Mouse (Mus musculus) ovary, postnatal 10 days (tissue): Measurements from ENCODE around the gene Tfap2e.

ENCODE experiments used
- DNase-seq: peaks from one replicate; pipeline ENCODE4 v3.0.0; 2022; ENCODE audit warnings: low spot score

The Tfap2e gene

DNA sequence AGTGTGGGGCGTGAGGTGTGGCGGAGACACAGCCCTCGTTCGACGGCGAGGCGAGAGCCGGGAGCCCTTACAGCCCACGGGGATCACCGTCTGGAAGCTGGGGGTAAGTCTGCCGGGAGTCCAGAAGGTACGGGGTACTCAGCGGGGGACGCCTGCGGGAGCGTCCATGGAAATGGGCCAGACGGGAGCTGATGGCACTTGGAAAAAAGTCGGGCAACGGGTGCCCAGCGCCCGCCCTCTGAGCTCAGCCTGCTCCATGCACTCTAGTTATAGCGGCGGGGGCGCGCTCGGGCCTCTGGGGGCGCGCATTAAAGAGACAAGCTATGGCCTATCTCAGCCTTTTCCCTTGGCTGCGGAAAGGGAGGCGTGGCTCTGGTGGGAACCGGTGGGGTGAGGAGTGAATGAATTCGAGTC, at the start of gene Tfap2e:
Gene Tfap2e (minus strand): TSS at position 240 of the 414 bp plus-strand sequence.
- DNase-seq = no peak

DNA sequence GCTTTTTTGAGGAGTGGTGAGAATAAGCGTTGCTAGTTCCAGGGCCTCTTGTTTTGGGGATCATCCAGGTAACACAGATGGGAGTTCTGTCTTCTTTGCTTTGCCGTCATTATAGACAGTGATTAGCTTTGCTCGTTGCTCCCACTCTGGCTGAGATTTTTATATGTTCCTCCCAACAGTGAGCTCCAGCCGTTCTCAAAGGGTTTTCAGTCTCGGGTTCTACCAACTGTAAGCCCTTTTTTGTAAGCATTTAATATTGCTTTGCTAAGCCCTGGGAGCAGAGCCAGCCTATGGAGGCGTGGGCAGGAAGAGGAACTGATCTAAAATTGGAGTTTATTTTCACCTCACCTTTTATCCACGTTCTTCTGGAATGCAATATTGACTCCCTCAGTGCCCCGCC, 47.0 kb upstream of the Tfap2e start:
- DNase-seq = no peak

DNA sequence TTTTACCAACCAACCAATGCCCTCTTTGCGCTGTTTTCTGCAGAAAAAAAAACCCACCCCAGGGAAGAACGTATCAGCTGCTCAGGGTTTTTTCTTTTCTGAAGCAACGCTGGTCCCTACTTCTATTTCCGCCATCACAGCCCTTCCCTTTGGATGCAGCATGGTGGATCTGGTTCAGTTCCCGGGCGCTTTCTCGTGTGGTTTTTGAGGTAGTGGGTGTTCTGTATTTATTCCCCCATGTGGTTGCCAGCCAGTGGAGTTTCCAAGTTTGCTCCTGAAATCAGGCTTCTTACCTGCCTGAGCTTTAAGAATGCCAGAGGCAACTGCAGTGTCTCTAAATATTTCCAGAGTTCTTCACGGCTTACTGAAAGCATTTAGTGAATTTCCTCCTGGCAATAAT, 46.5 kb upstream of the Tfap2e start:
- DNase-seq = no peak

DNA sequence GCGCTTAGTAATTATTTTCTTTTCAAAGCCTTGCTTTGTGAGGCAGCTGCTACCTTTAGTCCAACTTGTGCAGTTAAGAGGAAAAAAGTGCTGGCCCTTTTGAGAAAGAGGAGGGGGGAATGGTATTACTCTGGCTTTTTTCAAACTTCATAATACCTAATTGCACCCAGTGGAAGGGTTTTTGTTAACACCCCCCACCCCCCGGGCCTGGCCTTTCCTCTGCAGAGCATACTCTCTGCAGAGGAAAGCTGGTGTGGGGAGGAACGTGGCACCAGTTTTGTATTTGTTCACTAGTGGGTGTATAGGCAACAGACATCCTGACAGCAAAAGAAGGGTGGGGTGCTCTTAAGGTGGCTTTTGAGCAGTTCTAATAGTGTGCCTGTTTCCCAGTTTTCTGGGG, 45.8 kb upstream of the Tfap2e start:
- no peak for DNase-seq

DNA sequence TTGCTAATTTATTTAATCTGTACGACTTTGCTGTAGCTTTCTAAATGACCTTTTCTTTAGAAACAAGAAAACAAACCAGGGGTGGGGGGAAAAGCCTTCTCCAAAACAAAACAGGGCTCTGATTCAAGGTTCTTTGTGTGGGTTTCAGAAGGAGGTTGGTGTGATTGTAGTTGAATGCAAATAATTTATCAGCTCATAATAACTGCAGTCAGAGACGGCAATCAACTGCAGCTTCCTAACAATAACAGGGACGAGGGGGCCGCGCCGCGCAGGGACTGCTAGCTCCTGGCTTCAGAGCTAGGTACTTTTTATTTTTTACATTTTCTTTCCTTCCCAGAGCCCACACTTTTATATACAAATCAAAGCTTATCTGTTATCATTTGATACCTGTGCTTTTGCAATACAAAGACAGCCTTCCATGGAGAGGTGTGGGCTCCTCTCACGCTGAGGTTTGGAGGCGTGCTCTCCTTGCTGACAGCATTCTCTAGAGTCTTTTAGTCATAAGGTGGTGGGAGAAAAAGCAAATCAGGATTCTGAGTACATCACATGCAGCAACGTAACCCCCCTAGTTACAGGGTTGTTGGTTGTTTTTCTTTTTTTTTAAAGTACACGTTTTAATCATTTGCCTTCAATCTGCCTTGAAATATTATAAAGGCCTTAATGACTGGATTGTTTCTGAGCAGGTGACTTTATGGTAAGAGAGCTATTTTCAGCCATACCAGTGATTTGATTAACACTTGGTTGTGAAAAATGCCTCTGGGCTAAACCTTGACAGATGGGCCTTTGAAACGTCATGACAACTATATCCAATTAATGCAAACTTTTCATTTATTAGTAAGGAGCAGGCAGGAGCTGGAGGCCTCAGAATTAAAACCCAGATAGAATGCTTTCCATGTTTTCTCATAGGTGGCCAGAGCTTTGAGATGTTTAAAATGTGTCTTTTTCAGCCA, 44.1 kb upstream of the Tfap2e start:
- no peak for DNase-seq

DNA sequence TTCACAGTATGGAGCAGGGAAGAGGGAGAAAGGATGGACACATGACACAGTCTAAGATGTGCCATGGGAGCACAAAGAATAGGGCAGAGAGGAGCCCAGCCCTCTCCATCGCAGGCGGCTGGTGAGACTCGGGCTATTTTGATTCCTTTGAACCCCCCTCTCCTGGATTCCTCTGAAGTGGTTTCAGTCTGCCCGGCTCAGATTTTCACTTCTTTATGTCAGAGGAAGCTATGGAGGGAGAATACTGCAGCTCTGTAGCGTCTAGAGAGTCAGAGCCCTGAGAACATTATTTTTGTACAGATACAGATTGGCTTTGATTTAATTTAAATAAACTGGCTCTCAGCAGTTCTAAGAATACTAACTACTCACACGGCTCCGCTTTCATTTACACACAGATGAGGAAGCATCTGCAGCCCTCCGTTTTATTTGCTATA, 43.1 kb upstream of the Tfap2e start:
- no peak for DNase-seq

DNA sequence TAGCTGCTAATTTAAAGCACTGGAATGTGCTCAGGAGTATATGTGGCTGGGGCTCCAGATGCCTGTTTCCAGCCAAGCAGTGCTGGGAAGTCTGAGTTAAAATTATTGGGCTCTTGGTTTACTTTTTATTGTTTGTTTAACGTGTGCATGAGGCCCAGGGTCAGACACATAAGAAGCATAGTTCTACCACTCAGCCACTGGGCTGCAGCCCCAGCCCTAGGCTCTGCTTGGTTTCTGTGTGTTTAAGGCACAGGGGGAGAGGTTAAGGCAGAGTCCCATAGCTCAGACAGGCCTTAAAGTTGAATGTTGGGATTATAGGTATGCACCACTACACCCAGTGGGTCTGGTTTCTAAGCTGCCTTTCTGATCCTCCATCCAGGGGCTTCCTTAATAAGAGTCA, 39.1 kb upstream of the Tfap2e start:
- DNase-seq = no peak

DNA sequence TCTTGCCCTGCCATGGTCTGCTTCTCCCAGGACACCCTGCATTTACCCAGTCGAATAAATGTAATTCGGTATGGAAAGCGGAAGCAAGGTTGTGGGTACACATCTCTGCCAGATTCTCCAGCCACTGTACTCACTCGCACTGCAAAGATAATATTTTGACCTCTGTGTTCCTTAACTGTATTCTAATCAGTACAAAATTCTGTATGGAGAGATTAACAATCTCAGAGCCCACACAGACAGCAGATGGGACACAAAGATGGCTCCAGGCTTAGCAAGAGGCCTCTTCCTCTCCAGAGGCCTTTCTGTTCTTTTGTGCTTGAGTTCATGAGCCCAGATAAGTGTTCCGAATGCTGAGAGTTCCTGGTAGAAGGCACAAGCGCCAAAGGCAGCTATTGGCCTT, 37.8 kb upstream of the Tfap2e start:
- DNase-seq = no peak

DNA sequence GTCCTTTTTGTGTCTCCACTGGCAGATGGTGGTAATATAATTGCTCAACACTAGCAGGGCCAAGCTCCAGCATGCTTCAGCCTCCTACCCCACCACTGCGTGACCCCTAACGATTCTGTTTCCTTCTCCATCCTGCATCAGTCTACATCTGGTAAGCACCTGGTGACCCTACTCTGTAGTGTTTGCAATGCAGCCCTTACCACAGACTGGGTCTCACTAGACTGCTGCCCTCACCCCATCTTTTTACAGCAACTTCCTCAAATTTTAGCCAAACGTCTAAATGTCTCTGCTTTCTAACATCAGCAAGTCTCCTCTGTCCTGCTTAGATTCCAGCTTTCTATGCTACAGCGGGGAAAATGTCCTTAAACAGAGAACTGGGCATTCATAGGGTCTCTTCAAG, 34.8 kb upstream of the Tfap2e start:
- DNase-seq = no peak

DNA sequence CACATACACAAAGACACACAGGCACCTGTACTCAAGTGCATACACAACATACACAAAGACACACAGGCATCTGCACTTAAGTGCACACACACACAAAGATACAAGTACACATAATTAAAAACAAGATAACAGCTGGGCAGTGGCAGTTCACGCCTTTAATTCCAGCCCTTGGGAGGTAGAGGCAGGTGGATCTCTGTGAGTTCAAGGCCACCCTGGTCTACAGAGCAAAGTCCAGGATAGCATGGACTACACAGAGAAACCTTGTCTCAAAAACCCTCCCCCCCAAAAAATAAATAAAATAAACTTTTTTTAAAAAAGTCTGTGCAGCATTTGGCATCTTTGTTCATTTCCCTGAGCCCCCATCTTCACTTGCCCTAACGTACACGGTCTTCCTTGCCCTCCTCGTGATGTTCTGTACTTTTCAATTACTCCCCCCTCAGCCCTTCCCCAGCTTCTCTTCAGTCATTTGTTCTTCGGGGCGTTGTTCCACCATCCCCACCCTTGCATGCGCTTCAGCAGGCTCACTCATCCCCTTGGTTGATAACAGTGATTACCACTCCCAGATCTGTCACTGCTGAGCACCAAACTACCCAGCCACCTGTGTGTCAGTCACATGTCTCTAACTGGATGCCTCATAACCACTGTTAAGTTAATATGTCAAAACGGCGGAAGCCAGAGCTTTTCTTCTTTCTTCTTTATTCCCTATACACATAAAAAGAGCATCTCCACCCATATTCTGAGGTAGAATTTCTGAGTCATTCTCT, 33.9 kb upstream of the Tfap2e start:
- DNase-seq = no peak

DNA sequence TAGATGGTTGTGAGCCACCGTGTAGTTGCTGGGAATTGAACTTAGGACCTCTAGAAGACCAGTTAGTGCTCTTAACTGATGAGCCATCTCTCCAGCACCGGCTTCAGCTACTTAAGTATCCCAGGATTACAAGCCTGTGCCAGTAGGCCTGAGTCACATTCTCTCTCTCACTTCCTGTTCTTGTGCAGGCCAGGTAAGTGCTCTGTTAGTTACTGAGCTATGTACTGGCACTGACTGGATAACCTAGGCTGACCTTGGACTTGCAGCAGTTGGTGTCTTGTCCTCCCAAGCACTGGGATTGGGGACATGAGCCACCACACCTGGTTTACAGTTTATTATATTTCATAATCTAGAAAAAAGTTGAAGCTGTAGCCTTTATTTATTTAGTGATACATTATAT, 27.4 kb upstream of the Tfap2e start:
- DNase-seq = no peak

DNA sequence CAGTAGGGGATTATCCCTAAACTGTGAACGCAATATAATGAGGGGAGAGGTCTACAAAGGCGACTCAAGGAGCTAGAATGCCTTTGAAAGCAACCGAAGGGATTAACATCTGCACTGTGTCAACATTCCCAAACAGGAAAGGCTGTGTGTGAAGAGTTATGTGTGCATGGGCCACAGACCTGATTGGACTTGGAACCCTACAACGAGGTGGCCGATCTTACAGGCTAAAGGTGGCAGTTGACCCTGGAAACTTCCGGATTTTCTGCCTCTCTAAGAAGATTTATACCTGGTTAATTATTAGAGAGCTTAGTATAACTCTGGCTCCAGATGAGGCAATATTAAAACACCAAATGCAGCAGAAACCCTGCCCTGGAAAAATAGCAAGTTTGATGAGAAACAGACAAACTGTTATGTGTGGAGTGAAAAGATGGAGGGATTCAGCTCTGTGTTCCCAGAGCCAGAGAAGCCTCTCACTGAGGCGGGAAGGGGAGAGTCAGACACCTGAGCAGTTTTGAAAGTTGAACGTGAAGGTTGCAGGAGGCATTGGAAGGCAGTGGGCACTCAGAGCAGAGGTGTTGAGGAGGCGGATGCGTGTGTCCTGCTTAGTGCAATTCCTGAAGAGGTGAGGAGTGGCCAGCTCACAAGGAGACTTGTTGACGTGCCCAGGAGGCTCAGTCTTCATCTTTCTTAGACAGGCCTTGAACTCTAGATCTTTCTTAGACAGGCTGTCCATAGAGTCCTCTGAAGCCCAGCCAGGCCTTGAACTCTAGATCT, 26.7 kb upstream of the Tfap2e start:
- no peak for DNase-seq

DNA sequence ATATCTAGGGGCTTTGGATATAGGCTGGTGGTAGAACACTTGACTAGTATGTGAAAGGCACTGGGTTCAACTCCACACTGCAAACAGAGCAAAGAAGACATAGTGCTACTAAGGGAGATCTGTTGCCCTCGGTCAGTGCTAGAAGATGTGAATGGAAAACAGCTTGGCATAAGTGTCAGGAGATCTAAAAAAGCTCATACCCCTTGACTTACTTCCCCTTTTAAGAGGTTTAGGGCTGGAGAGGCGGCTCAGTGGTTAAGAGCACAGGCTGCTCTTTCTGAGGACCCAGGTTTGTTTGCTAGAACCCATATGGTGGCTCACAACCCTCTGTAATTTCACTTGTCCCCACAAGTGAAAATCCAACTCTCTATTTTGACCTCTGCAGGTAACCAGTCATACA, 23.4 kb upstream of the Tfap2e start:
- DNase-seq = no peak

DNA sequence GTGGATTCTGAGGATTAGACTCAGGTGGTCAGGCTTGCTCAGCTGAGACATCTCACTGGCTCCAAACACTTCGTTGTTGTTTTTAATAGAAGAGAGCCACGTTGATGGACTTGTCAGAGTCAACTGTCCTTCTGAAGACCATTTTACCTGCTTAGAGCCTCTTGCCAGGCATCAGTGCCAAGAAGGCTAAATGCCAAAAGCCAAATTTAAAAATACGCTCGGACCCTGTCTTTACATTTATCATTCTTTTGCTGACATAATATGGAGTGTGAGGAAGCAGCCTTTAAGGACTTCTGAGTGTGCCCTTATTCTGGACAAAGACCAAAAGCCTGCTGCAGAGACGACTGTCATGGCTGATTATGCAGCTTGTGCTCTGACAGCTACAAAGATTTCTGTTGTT, 22.3 kb upstream of the Tfap2e start:
- no peak for DNase-seq

DNA sequence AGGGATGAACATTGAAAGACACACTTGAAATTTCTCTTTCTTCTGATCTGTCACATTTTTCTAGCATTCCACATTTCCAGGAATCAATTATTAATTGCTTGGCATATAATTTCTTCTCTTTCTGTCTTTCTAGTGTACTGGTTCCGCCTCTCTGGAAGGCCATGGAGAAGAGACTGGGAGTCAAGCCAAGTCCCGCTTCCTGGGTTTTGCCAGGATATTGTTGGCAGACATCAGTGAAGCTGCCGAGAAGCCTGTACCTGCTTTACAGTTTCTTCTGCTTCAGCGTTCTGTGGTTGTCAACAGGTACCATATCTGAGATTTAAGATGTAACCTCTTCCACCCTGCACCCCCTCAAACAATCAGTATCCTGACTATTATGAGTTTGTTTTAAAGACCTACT, 20.7 kb upstream of the Tfap2e start:
- DNase-seq = no peak

DNA sequence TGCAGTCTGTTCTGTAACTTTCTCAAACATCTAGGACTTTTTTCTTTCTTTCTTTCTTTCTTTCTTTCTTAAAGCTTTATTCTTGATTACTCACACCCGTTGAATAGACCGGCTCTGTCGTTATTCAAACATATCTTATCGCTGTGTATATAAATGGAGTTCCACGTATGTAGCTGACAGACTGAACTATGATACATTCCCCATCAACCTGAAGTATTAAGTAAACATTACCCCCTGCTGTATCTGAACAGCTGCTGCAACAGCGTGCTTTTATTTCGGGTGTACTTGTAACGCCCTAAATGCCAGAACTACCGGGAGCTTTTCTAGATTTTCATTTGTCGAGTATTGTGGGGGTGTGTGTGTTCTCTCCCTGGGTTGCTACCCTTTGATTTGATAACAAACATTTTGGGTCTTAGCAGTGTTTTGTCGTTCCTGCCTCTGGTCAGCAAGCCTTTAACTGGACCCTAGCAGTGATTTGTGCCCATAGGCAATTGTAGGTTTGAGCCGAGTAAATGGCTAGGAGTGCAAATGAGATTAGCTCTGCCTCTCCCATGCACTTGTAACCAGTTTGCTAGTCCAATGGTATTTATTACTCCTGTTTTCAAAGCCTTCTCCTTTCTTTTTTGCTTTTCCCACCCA, 18.8 kb upstream of the Tfap2e start:
- no peak for DNase-seq

DNA sequence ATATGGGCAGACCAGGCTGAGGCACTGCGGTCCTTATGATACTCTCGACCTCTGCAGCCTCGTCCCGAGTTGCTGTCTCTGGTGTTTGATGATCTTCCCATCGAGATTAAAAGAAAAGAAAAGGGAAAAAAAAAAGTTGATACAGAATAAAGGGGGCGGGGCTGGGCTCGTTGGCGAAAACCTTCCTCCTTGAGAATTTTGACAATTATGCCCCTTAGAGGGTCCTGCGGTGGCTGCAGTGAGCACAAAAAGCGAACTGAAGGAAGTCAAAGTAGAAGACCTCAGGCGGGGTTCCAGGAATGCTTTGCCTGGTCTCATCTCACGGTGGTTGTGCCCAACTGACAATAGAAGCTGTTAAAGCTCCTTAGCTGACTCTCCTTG, 18.2 kb upstream of the Tfap2e start:
- no peak for DNase-seq

DNA sequence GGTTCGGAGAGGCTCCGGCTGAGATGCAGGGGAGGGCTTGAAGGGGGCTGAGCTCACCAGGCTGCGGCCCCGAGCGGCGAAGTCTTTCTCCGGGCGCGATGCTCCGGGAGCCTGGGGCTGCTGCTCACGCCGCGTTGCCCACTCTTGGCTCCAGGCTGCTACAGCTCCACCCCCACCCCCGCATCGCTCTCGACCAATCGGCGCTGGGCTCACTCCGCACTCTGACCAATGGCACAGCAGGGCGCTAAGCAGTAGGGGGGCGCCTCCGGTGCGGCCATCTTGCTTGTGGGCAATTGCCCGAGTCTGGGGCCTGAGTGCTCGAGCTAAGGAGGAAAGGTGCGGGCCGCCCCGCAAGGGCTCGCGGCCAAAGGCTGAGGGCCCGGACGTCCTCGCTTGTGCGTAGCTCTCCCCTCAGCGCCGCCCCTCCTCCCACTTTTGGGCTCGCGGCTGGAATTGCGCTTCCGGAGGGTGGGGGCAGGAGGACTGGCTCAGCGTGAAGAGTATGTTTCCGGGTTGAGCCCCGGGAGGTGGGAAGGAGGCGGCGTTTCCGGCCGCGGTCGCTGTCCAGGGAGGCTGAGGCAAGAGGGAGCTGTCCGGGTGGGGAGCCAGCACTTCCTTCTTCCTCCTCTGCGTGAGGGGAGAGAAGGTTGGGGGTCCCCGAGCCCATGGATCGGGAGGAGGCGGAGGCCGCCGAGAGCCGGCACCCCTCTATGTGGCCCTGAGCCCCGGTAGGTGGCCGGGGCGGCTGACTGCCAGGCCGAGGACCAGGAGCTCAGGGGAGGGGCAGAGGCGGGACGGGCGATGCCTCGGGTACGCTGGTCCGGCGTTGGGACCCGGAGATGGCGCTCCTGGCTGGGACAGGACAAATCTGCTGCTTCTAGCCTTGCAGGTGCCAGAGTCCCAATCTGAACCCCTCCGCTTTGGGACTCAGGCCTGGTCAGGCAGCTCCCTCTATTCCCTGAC, 17.5 kb upstream of the Tfap2e start, which contains the start of the genes Ncdn and AU040320:
Gene Ncdn (minus strand): TSS at position 171 of the 963 bp plus-strand sequence.
Gene AU040320 (plus strand): TSS at position 277 of the 963 bp plus-strand sequence.
- peak; percentile 96 for DNase-seq

DNA sequence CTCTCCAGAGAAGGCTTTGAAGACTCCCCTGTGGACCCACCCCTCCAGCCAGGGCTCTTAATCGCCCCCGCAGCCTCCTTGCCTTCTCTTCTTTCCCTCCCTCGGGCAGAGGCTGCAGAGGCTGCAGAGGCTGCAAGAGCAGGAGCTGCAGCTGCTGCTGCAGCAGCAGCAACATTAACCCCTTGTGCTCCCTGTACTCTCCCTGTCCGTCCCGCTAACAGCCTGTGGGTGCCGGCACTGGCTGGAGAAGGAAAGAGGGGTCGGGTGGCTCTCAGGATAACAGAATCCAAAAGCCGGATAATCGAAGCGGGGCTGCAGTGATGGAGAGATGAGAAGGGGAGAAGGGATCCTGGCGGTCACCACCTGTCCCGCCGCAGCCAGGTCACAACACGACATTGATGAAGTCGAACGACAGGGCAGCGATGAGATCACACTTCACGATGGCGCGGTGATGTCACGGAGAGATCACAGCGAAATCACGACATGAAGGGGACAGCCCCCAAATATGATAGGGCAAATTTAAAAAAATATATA, 16.6 kb upstream of the Tfap2e start:
- DNase-seq = no peak

DNA sequence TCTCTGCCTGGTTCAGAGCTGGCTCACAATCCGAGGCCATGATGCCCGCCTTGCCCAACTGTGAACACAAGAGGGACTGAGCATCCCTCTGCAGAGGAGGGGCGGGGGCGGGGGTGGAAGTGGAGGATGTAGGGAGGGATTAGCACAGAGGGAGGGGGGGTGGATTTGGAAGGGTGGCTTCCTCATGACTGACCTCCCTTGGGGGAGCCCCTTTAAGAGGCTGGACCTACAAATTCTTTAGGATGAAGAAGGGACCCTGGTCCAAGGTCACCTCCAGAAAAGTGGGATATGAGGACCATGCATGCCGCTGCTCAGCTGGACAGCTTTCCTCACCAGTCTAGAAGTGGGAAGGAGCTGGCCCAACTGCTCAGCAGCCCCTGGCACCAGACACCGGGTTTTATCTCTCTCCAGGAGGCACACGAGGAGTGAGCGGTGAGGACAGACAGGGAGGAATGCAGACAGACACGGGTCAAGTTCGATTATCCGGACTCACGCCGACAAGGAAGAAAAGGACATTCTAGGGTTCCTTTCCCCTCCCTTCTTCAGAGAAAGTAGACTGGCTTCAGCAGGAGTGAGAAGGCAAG, 16.1 kb upstream of the Tfap2e start:
- no peak for DNase-seq
